Mouse (Mus musculus) CD8-positive naive resting alpha-beta T cell, adult 2 months (primary cell): ENCODE results near the gene Jag1.

Experiments
- DNase-seq, 2 experiments: peaks; one replicate each; pipeline ENCODE4 v3.0.0; 2022; ENCODE audit warnings: low read depth in 2 of 2, low spot score in 2 of 2

The Jag1 gene

GRCm38 (mm10) chr2:137067479-137068110 is 48.8 kb downstream of the Jag1 start:
- no peak for DNase-seq

DNA sequence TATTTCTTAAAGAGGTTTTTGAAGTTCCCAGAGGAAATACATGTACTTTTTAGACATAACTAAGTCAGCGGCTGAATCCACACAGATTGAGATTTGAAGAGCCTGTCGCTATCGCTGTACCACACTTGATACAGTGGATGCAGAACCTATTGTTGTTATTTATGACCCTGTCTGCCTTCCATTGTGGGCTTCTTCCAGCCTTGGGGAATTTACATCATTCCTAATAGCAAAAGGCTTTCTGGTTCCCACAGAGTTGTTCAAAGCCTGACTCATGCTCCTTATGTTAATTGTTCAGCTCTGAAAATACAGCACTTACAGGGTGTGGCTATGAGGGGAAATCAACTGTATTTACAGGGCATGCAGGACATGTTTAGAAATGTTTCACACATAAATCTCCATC is 51.9 kb downstream of the Jag1 start:
- DNase-seq: no peak

DNA sequence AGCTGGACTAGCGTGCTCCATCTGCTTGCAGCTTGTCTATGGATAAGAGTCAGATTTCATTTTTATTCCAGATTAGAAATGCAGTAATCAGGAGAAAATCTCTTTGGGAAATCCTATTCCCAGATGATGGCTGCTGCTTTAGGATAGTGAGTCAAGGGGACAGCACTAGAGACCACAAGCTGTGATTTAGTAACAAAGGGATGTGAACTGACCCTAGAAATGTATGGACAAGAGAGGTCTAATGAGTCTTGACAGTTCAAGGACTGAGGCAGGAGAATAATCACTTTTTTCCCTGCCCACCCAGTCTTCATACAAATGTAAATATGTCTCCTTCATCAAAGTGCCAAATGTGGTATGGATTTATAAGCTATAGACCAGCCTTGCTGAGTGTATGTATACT is 52.6 kb downstream of the Jag1 start:
- no peak for DNase-seq

DNA sequence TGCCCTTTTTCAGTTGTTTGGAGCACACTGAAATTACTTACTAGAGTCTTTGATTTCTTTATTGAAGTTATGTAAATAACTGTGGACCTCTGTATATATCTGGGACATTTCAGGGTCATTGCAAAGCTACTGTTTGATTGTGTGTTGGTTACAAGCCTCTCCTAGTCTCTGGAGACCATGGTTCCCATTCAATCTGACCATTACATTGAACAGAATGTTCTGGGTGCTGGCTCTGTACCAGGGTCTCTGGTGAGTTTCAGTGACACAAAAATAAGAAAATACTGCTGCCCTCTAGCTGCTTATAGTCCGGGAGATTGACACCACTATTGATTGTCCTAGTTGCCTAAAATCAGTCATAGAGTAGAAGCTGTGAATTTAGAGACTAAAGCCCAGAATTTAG is 66.5 kb downstream of the Jag1 start:
- no peak for DNase-seq

DNA sequence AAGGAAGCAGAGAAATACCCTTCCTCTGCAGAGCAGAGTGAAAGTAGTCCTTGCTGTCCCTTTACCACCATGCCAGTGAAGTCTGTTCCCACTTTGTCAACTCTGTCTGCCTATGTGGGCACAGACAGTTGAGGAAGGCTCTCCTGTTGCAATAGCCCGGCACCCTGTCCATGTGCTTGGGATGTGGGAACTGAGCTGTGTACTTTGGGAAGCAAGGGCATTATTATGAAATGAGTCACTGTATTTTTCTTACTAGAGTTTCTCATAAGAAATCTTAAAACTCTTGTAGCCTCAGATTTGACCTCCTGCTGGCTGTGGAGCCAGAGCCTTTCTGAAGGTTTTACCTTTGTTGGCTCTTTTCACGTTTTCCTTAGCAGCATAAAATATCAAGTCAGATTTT is 67.1 kb downstream of the Jag1 start:
- no peak for DNase-seq

DNA sequence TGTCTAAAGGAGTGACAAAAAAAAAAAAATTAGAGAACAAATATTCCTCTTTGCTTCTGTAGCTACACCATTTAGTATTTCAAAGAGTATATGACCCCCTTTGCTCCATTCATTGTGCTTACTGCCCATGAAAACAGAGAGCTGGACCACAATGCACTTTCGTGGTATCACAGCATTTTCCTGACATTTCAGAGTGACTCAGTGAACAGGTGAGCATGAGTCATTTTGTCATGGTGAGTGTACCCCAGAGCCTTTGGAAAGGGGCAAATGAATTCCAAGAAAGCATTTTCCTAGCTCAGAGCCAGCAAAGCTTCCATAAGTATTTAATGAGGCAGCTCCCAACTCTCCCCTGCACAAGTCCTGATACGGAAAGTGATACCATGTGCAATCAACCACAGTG is 72.3 kb downstream of the Jag1 start:
- no peak for DNase-seq
